ENCODE assay signal across 25 mouse cellular contexts in genomic region chr3:128570551-128570950, GRCm38 (mm10).
"Had no signal": no experiment of that assay in that cellular context is flagged by ENCODE, and none has a peak within 500 bp of the region (broad histone marks: within the 10 kb centered on the region; RNA-seq: fewer than 3 reads in every experiment).

No protein-coding gene starts in this region.

- H3K4me1 ChIP-seq: heart, embryonic 10.5 days; heart, embryonic 12.5 days; hindbrain, embryonic 13.5 days; hindbrain, embryonic 15.5 days; kidney, embryonic 15.5 days; limb, embryonic 13.5 days; limb, embryonic 15.5 days; liver, embryonic 12.5 days had no signal

- H3K4me3 ChIP-seq: gastrocnemius, adult 2 months; heart, embryonic 10.5 days; heart, embryonic 12.5 days; hindbrain, embryonic 13.5 days; hindbrain, embryonic 15.5 days; kidney, embryonic 15.5 days; limb, embryonic 13.5 days; limb, embryonic 15.5 days; liver, embryonic 12.5 days had no signal

- H3K4me2 ChIP-seq: heart, embryonic 12.5 days; hindbrain, embryonic 13.5 days; hindbrain, embryonic 15.5 days; kidney, embryonic 15.5 days; limb, embryonic 13.5 days; limb, embryonic 15.5 days; liver, embryonic 12.5 days had no signal

- DNase-seq: gastrocnemius, adult 2 months; gastrocnemius, postnatal 10 days; gastrocnemius, postnatal 25 days; heart, adult 18-20 months; heart, postnatal 14 days; heart, postnatal 36 days; kidney, adult 11 months; kidney, adult 2 months; kidney, adult 9 months; kidney, postnatal 14 days; kidney, postnatal 36 days; layer of hippocampus, adult 9-11 months; layer of hippocampus, postnatal 36 days had no signal

- H3K27ac ChIP-seq: gastrocnemius, adult 2 months; heart, embryonic 10.5 days; hindbrain, embryonic 13.5 days; hindbrain, embryonic 15.5 days; hindbrain, postnatal 0 days; kidney, embryonic 15.5 days; kidney, postnatal 0 days; limb, embryonic 13.5 days; limb, embryonic 15.5 days; liver, embryonic 12.5 days; liver, embryonic 14.5 days had no signal

- H3K9ac ChIP-seq: heart, embryonic 12.5 days; hindbrain, embryonic 13.5 days; hindbrain, embryonic 15.5 days; kidney, embryonic 15.5 days; limb, embryonic 13.5 days; limb, embryonic 15.5 days; liver, embryonic 12.5 days; liver, embryonic 14.5 days had no signal

- ATAC-seq: hindbrain, postnatal 0 days; intestine, embryonic 16.5 days; liver, embryonic 12.5 days had no signal

- H3K27me3 ChIP-seq: heart, embryonic 12.5 days; hindbrain, embryonic 13.5 days; hindbrain, embryonic 15.5 days; kidney, embryonic 15.5 days; limb, embryonic 13.5 days; limb, embryonic 15.5 days; liver, embryonic 12.5 days had no signal

- H3K36me3 ChIP-seq: heart, embryonic 10.5 days; heart, embryonic 12.5 days; hindbrain, embryonic 13.5 days; hindbrain, embryonic 15.5 days; kidney, embryonic 15.5 days; limb, embryonic 13.5 days; limb, embryonic 15.5 days; liver, embryonic 12.5 days had no signal

- H3K9me3 ChIP-seq: heart, embryonic 10.5 days; heart, embryonic 12.5 days; hindbrain, embryonic 13.5 days; hindbrain, embryonic 15.5 days; kidney, embryonic 15.5 days; limb, embryonic 13.5 days; limb, embryonic 15.5 days; liver, embryonic 12.5 days had no signal
